ENCODE assay signal across 21 mouse cellular contexts in the genomic region with DNA sequence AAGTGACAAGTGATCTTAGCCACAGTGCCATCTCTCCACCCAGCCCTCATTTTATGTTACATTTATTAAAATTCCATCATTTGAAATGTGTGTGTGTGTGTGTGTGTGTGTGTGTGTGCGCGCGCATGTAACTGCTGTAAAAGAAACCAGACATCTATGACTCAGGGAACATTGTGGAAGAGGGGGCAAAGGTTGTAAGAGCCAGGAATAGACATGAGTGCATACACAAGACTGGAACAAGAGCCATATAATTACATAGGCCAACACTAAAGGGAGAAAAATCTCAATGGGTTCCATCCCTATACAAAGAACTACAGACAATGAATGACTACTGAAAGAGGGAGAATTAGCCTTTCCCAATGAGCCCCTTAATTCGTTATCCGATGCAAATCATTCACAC.
"Had no signal": no experiment of that assay in that cellular context is flagged by ENCODE, and none has a peak within 500 bp of the region (broad histone marks: within the 10 kb centered on the region; RNA-seq: fewer than 3 reads in every experiment).

No protein-coding gene starts in this region.

- H3K27me3 ChIP-seq: midbrain, embryonic 12.5 days; neural tube, embryonic 13.5 days; neural tube, embryonic 15.5 days; stomach, embryonic 15.5 days had no signal

- H3K9me3 ChIP-seq: midbrain, embryonic 10.5 days; midbrain, embryonic 12.5 days; neural tube, embryonic 13.5 days; neural tube, embryonic 15.5 days; stomach, embryonic 15.5 days had no signal

- H3K27ac ChIP-seq: midbrain, embryonic 10.5 days; midbrain, embryonic 12.5 days; neural tube, embryonic 13.5 days; neural tube, embryonic 15.5 days; stomach, embryonic 15.5 days; stomach, postnatal 0 days had no signal

- H3K4me3 ChIP-seq: midbrain, embryonic 10.5 days; midbrain, embryonic 12.5 days; myocyte; neural tube, embryonic 13.5 days; neural tube, embryonic 15.5 days; stomach, embryonic 15.5 days had no signal

- H3K9ac ChIP-seq: lung, embryonic 14.5 days; midbrain, embryonic 12.5 days; neural tube, embryonic 13.5 days; neural tube, embryonic 15.5 days; stomach, embryonic 15.5 days had no signal

- ATAC-seq: midbrain, embryonic 16.5 days had no signal

- DNase-seq: lung, adult 18-20 months; lung, embryonic 14.5 days; lung, postnatal 10 days; lung, postnatal 4 days; midbrain, embryonic 14.5 days; retina, postnatal 1 day; right cerebral cortex, adult 18-20 months; right cerebral cortex, postnatal 25 days; right cerebral cortex, postnatal 4 days; spleen, adult 18-20 months; thymus, adult 2 months; thymus, postnatal 25 days; thymus, postnatal 4 days had no signal

- H3K4me2 ChIP-seq: lung, embryonic 14.5 days; midbrain, embryonic 12.5 days; neural tube, embryonic 13.5 days; neural tube, embryonic 15.5 days; stomach, embryonic 15.5 days had no signal

- H3K4me1 ChIP-seq: midbrain, embryonic 10.5 days; midbrain, embryonic 12.5 days; neural tube, embryonic 13.5 days; neural tube, embryonic 15.5 days; stomach, embryonic 15.5 days had no signal

- H3K36me3 ChIP-seq: midbrain, embryonic 10.5 days; midbrain, embryonic 12.5 days; neural tube, embryonic 13.5 days; neural tube, embryonic 15.5 days; stomach, embryonic 15.5 days had no signal
